Mouse (Mus musculus): ENCODE data around the gene Katnbl1. TPM values are rescaled to one million over a fixed set of nuclear protein-coding genes. Genes with fewer than 3 reads are reported as not detected.
"Not testable (repeated sequence)": the region's sequence is repeated elsewhere in the genome, so short reads cannot be mapped to it uniquely, and the experiment has no call there.

Katnbl1 gene
- polyA plus RNA-seq, 1 experiment from 2014 or later, result 47.7 TPM

- Histone ChIP-seq H3K4me3 (ENCODE audit: low read depth, low read length) (no peak overlapping the region), H3K9ac (replicated peaks; ENCODE audit: low read depth, low read length) (no peak overlapping the region), H3K27ac (ENCODE audit: low read length) (no peak overlapping the region)
Observed at GRCm38 (mm10) chr2:112448510-112449059, 69.6 kb downstream of the Katnbl1 start.

GRCm38 (mm10) chr2:112449597-112450296 is 70.7 kb downstream of the Katnbl1 start:
- Histone ChIP-seq H3K36me3 (ENCODE audit: control insufficient read depth, insufficient read depth, low read length) (no peaks in the 10 kb centered on the region), H3K9ac (replicated peaks; ENCODE audit: low read depth, low read length) (no peak overlapping the region), H3K9me3 (ENCODE audit: control insufficient read depth, low read depth, low read length) (no peaks in the 10 kb centered on the region), H3K4me1 (ENCODE audit: control insufficient read depth, insufficient read depth, low read length) (no peaks in the 10 kb centered on the region), H3K4me2 (replicated peaks; ENCODE audit: low read depth, low read length) (no peak overlapping the region), H3K4me3 (ENCODE audit: low read depth, low read length) (no peak overlapping the region), H3K27me3 (ENCODE audit: control insufficient read depth, insufficient read depth, low read length) (no peaks in the 10 kb centered on the region), H3K27ac (ENCODE audit: low read length) (no peak overlapping the region)
- 30% methylated on average over 4 of the region's 4 CpGs for WGBS
- no peak for ATAC-seq (ENCODE audit: insufficient number of reproducible peaks, insufficient read depth, low FRiP score, low read depth)

More at GRCm38 (mm10) chr2:112448510-112449059, 69.6 kb downstream of the Katnbl1 start:
- no peaks in the 10 kb centered on the region for H3K36me3 ChIP-seq (ENCODE audit: control insufficient read depth, insufficient read depth, low read length)
- H3K9me3 ChIP-seq (ENCODE audit: control insufficient read depth, low read depth, low read length), result no peaks in the 10 kb centered on the region
- no peak for ATAC-seq (ENCODE audit: insufficient number of reproducible peaks, insufficient read depth, low FRiP score, low read depth)
- no peaks in the 10 kb centered on the region for H3K4me1 ChIP-seq (ENCODE audit: control insufficient read depth, insufficient read depth, low read length)
- no peaks in the 10 kb centered on the region for H3K27me3 ChIP-seq (ENCODE audit: control insufficient read depth, insufficient read depth, low read length)
- no peak overlapping the region for H3K4me2 ChIP-seq (replicated peaks; ENCODE audit: low read depth, low read length)

GRCm38 (mm10) chr2:112452513-112452912 is 73.5 kb downstream of the Katnbl1 start:
- not testable (repeated sequence) for H3K4me1 ChIP-seq (ENCODE audit: control insufficient read depth, insufficient read depth, low read length); H3K27me3 ChIP-seq (ENCODE audit: control insufficient read depth, insufficient read depth, low read length); H3K9ac ChIP-seq (replicated peaks; ENCODE audit: low read depth, low read length); H3K4me2 ChIP-seq (replicated peaks; ENCODE audit: low read depth, low read length); H3K4me3 ChIP-seq (ENCODE audit: low read depth, low read length); H3K36me3 ChIP-seq (ENCODE audit: control insufficient read depth, insufficient read depth, low read length); ATAC-seq (ENCODE audit: insufficient number of reproducible peaks, insufficient read depth, low FRiP score, low read depth); H3K9me3 ChIP-seq (ENCODE audit: control insufficient read depth, low read depth, low read length); H3K27ac ChIP-seq (ENCODE audit: low read length)

- H3K4me3 ChIP-seq (ENCODE audit: low read depth, low read length), result peak overlapping the region; percentile 87
Observed at GRCm38 (mm10) chr2:112454125-112454861, 75.3 kb downstream of the Katnbl1 start.

GRCm38 (mm10) chr2:112454862-112455564 is 76.0 kb downstream of the Katnbl1 start, which contains the start of gene Emc7:
Gene Emc7, plus strand, starts transcription at chr2:112454997.
- H3K4me1 ChIP-seq (ENCODE audit: control insufficient read depth, insufficient read depth, low read length), result 0 out of 2 replicates have a peak, but pooled peaks cover 2% of the 10 kb centered on the region
- peak within 1 kb of the TSS; percentile 53; the same call in 1 of the 2 replicates for H3K27ac ChIP-seq (ENCODE audit: low read length)
- peak within 1 kb of the TSS; percentile 87 for H3K4me3 ChIP-seq (ENCODE audit: low read depth, low read length)
- ATAC-seq (ENCODE audit: insufficient number of reproducible peaks, insufficient read depth, low FRiP score, low read depth), result peak; percentile 98
- WGBS, result under 1% methylated on average over 49 of the region's 49 CpGs
- H3K36me3 ChIP-seq (ENCODE audit: control insufficient read depth, insufficient read depth, low read length), result peaks cover 2% of the 10 kb centered on the region; the same call in 1 of the 2 replicates
- H3K9me3 ChIP-seq (ENCODE audit: control insufficient read depth, low read depth, low read length), result no peaks in the 10 kb centered on the region
- peak within 1 kb of the TSS; percentile 57 for H3K9ac ChIP-seq (replicated peaks; ENCODE audit: low read depth, low read length)
- H3K27me3 ChIP-seq (ENCODE audit: control insufficient read depth, insufficient read depth, low read length), result no peaks in the 10 kb centered on the region
- peak within 1 kb of the TSS; percentile 70 for H3K4me2 ChIP-seq (replicated peaks; ENCODE audit: low read depth, low read length)

More at GRCm38 (mm10) chr2:112454125-112454861, 75.3 kb downstream of the Katnbl1 start:
- ATAC-seq (ENCODE audit: insufficient number of reproducible peaks, insufficient read depth, low FRiP score, low read depth), result peak; percentile 69
- Histone ChIP-seq H3K9ac (replicated peaks; ENCODE audit: low read depth, low read length) (peak overlapping the region; percentile 57; the same call in 1 of the 2 replicates), H3K36me3 (ENCODE audit: control insufficient read depth, insufficient read depth, low read length) (no peaks in the 10 kb centered on the region), H3K4me1 (ENCODE audit: control insufficient read depth, insufficient read depth, low read length) (0 out of 2 replicates have a peak, but pooled peaks cover 2% of the 10 kb centered on the region), H3K4me2 (replicated peaks; ENCODE audit: low read depth, low read length) (peak overlapping the region; percentile 66), H3K27ac (ENCODE audit: low read length) (peak overlapping the region; percentile 53; the same call in 1 of the 2 replicates), H3K9me3 (ENCODE audit: control insufficient read depth, low read depth, low read length) (no peaks in the 10 kb centered on the region), H3K27me3 (ENCODE audit: control insufficient read depth, insufficient read depth, low read length) (no peaks in the 10 kb centered on the region)
- WGBS, result 28% methylated on average over 17 of the region's 17 CpGs

GRCm38 (mm10) chr2:112460557-112460956 is 81.5 kb downstream of the Katnbl1 start:
- Histone ChIP-seq H3K4me1 (ENCODE audit: control insufficient read depth, insufficient read depth, low read length) (0 out of 2 replicates have a peak, but pooled peaks cover 2% of the 10 kb centered on the region), H3K27ac (ENCODE audit: low read length) (no peak overlapping the region), H3K9me3 (ENCODE audit: control insufficient read depth, low read depth, low read length) (no peaks in the 10 kb centered on the region), H3K4me2 (replicated peaks; ENCODE audit: low read depth, low read length) (no peak overlapping the region), H3K27me3 (ENCODE audit: control insufficient read depth, insufficient read depth, low read length) (no peaks in the 10 kb centered on the region), H3K4me3 (ENCODE audit: low read depth, low read length) (no peak overlapping the region), H3K36me3 (ENCODE audit: control insufficient read depth, insufficient read depth, low read length) (peaks cover 19% of the 10 kb centered on the region), H3K9ac (replicated peaks; ENCODE audit: low read depth, low read length) (no peak overlapping the region)
- WGBS, result 91% methylated on average over 3 of the region's 3 CpGs
- ATAC-seq (ENCODE audit: insufficient number of reproducible peaks, insufficient read depth, low FRiP score, low read depth), result no peak
